Mouse (Mus musculus) kidney, adult 2 months (tissue): ENCODE measurements around the gene Apobr.

Source experiments
- CTCF ChIP-seq: fragments of 200-500 bp; conservative IDR thresholded peaks from 2 replicates; pipeline ENCODE4 v1.5.1; 2011; ENCODE audit warnings: low read depth, mild to moderate bottlenecking, control low read depth, low read length, moderate library complexity, mixed read lengths; ENCODE audit not compliant: insufficient read depth, insufficient read length
- POLR2A ChIP-seq: fragments of 200-500 bp; IDR thresholded peaks from one replicate; pipeline ENCODE4 v1.6.1; 2011; ENCODE audit warnings: low read depth, low read length, control low read depth

GRCm38 (mm10) chr7:126586839-126587238, 2.1 kb downstream of the Apobr start:
- TF ChIP-seq CTCF (no peak), POLR2A (no peak)
